Mouse (Mus musculus) gastrocnemius, adult 2 months (tissue): ENCODE measurements around the gene Nkain2. TPM values are rescaled to one million over a fixed set of nuclear protein-coding genes. Genes with fewer than 3 reads are reported as not detected.
A peak's percentile ranks its signal among the peaks of the same experiment; 100 is the strongest.

Experiments used
- DNase-seq: peaks from one replicate; pipeline ENCODE4 v3.0.0; 2022
- H3K27ac ChIP-seq: fragments of 200-600 bp; 2 replicates; pipeline ENCODE4 v1.8.1; 2022; ENCODE audit warnings: mild to moderate bottlenecking
- H3K4me3 ChIP-seq: fragments of 200-600 bp; 2 replicates; pipeline ENCODE4 v1.8.1; 2022; ENCODE audit warnings: mild to moderate bottlenecking, moderate library complexity
- CTCF ChIP-seq: fragments of 200-600 bp; IDR thresholded peaks from 2 replicates; pipeline ENCODE4 v1.8.1; 2022; ENCODE audit warnings: antibody characterized with exemption, mild to moderate bottlenecking, moderate library complexity
- intact Hi-C: fragments of 180-260 bp; cut with DNase I; formaldehyde crosslinking; loops from one replicate; pipeline ENCODE4 v1.15.1; 2025
- long read RNA-seq, 2 experiments: library from polyadenylated mRNA; stranded (forward); transcript quantifications; one replicate each; pipeline ENCODE4 v2.0.0; 2021
- total RNA-seq, 2 experiments: library from RNA; stranded (reverse); gene quantifications; 2 replicates each; pipeline ENCODE4 v1.2.3; 2021

The Nkain2 gene
- total RNA-seq, result under 1 TPM; 0.22 to 0.26 TPM
- long read RNA-seq, experiment 1, result 0 reads
- long read RNA-seq, experiment 2, result 0 reads

DNA sequence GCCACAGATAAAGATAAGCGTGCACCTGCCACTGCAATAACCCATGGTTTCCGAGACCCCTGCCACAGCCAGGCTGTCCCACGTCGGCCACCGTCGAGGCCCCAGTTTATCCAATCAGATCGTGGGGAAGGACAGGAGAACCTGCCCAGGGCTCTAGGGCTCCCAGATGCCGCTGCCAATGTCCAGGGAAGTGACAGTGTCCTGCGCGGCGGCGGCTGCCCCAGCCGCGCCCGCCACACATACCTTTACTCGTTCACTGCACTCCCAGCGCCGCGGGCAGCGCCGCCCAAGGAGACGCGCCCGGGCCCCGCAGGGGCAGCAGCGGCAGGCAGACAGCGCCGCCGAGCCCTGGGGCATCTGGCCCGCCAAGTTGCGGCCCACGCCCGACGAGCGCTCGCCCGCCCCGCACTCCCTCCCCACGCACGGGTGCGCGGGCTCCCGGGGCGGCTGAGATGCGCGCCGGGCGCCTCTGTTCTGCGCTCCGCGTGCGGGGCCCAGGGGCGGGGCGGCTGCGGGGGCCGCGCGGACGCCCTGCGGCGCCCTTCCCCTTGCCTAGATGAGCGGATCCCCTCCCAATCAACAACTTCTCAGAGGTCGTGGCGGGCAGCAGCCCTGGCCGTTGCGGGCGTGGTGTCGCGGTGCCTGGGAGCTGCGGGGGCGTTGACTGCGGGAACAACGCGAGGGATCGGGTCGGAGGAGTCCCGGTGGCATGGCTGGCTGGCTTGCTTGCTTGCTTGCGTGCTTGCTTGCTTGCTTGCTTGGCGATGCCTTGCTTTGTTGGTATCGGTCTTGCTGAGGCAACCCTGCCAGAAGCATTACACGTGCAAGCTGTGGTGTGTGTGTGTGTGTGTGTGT lies at the start of gene Nkain2:
Gene Nkain2, minus strand, starts transcription at position 811 of the 855 bp plus-strand sequence.
- TF ChIP-seq CTCF, result no peak
- Histone ChIP-seq H3K4me3 (peak within 1 kb of the TSS; percentile 83), H3K27ac (peak within 1 kb of the TSS; percentile 72)
- DNase-seq, result peak; percentile 54
- intact Hi-C loops, result loop anchor here (5.0 kb wide), 2 partner anchors 182 to 183 kb away; no protein-coding TSS in a partner anchor

DNA sequence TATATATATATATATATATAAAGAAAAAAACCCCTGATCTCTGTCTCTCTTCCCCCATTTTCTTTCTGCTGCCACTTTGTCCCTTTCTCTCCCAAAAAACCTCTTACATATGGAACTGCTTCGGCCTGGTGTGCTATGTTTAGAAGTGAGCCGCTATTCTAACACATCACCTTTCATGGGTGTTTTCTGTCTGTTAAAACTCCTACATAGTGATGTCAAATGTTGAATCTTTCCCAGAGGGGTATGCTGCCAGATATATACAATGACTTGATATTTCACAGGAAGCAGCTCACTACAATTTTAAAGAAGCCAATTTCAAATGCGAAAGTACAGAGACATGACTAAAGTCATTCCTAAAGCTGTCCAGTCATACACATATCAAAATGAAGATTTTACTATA lies 49.6 kb upstream of the Nkain2 start:
- DNase-seq, result no peak
- TF ChIP-seq CTCF, result no peak
- intact Hi-C loops, result no loop called here
- Histone ChIP-seq H3K27ac (no peak overlapping the region), H3K4me3 (no peak overlapping the region)

DNA sequence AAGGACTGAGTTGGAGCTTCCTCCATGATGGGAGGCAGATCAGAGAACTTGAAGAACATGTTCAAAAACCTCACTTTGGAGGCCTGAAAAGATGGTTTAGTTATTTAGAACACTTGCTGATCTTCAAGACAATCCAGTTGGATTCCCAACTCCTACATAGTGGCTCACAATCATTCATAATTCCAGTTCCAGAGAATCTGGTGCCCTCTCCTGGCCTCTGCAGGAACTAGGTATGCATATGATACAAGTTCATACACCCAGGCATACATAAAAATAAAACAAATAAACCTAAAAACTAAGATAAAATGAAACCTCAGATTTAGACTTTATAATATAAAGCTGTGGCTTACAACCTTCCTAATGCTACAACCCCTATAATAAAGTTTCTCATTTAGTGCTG lies 4.8 kb upstream of the Nkain2 start:
- no peak overlapping the region for H3K27ac ChIP-seq
- no peak for DNase-seq
- intact Hi-C loops, result no loop called here
- peak; percentile 51 for TF ChIP-seq CTCF
- H3K4me3 ChIP-seq, result no peak overlapping the region

DNA sequence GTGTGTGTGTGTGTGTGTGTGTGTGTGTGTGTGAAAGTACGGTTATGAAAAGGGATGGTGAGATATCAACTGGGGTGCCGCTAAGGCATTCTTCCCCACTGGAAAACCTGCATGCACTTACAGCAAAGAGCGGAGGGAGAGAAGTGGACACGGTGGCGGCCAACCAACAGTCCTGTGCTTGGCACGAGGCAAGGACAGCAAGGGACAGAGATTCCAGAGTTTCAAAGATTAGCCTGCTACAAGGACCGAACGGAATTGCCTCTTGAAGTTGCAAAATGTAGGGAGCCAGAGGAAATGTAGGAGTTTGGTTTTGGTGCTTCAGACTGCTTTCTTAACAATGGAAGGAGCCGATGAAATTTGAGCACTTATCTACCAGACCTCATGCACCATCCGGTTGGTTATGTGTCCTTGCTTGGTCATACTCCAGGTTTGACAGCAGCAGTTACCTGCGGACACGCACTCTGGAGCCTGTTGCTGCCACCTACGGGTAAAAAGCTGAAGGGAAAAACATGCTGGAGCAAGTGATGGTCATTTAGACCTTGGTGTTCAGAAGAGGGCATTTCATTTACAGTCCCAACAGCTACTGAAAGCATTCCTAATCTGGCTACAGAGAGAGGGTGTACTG lies 357 bp upstream of the Nkain2 start:
- TF ChIP-seq CTCF, result peak; percentile 72
- Histone ChIP-seq H3K4me3 (peak overlapping the region; percentile 83), H3K27ac (no peak overlapping the region)
- intact Hi-C loops, result loop anchor here (5.0 kb wide), 1 partner anchor 183 kb away; no protein-coding TSS in a partner anchor
- DNase-seq, result peak; percentile 59

DNA sequence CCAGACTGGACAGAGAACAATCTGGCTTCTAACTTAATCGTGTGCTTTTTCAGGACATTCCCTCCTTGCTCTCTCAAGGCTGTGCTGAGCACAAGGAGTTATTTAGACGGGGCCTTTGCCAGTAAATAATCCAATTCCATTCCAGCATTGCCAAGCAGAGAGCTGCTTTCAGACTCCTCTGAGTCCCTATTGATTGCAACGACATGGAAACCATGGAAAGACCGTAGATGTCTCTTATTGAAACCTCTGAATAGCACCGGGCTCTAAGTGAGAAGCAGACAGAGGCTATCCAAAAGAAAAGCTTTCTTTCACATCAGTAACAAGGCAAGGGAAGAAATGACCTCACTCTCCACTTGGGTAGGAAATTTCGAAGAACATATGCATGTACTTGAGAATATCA lies 8.3 kb downstream of the Nkain2 start:
- no peak for DNase-seq
- peak overlapping the region; percentile 24; the same call in 1 of the 2 replicates for H3K27ac ChIP-seq
- no peak for TF ChIP-seq CTCF
- H3K4me3 ChIP-seq, result no peak overlapping the region
- intact Hi-C loops, result no loop called here

DNA sequence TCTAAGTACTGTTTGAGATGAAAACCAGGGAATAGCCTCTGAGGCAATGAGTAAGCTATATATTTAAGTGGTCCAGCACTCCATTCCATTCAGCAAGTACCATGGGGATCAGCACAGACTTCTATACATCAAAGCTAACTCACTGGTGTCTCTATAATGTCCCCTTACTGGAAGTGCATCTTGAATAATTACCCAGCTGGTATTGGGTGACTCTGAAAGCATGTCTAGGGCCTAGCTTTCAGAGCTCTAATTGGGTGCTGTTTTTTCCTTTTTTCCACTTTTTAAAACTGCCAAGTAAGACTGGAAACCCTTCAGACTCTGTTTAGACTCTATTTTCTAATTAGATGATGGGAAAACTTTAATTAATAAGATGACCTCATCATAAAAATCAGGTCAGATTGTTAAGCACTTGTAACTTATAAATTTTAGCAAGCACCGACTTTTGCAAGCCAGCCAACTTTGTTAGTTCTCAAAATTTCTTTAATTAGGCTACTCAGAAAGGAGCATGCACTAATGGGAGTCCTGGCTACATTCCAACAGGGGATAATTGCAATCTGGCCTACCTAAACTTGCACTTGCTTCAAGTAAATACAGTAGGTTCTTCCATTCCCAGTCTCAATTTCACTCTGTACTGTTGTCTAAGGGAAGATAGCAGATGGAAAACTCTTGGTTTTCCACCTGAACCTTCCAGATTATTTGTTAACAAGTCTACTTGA lies 19.4 kb downstream of the Nkain2 start:
- no peak for DNase-seq
- no peak for TF ChIP-seq CTCF
- Histone ChIP-seq H3K27ac (no peak overlapping the region), H3K4me3 (no peak overlapping the region)
- intact Hi-C loops, result no loop called here

DNA sequence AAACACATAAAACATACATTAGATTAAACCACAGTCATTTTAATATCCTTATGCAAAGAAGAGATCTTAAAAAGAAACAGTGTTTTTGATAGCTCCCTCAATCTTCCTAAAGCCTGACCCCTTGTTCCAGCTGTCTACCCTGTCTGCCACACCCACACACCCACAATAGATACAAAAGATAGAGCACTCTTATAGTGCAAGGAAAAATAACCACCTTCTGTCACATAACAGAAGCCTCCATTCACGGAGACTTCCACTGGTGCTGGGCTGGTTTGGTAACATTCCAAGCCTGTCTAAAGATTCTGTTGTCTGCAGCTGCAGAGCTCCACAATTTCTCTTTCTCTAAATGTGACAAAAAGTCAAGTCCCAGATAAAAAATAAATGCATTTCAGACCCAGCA lies 20.7 kb downstream of the Nkain2 start:
- no peak for TF ChIP-seq CTCF
- Histone ChIP-seq H3K27ac (no peak overlapping the region), H3K4me3 (no peak overlapping the region)
- intact Hi-C loops, result no loop called here
- DNase-seq, result no peak

DNA sequence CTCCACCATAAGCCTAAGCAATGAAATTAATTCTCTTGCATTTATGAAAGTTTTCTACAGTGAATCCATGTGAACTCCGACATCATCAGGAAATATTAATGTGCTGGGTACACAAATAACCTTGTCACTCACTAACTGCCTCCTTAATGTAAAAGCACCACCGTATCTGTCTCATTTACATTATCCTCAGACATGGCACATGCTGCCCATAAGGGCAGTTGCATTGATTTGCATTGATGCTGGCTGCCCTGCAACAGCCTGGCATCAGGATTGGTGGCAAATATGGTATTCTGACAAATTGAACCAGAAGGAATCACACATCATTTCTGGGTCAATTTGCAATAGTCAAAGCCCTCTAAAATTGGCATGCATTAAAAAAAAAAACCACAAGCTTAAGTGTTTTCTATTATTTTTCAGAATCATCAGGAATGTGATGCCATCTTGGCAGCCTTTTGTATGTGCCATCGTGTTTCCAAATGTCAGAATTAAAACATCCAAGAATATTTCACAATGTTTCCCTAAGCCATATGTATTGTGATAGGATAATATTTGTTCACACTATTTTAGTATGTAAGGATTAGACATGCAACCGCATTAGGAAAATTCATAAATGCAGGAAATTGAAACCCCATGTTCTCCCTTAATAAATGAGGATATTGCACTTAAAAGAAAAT lies 74.9 kb downstream of the Nkain2 start:
- no peak for TF ChIP-seq CTCF
- H3K4me3 ChIP-seq, result no peak overlapping the region
- no peak overlapping the region for H3K27ac ChIP-seq
- DNase-seq, result no peak
- intact Hi-C loops, result no loop called here

DNA sequence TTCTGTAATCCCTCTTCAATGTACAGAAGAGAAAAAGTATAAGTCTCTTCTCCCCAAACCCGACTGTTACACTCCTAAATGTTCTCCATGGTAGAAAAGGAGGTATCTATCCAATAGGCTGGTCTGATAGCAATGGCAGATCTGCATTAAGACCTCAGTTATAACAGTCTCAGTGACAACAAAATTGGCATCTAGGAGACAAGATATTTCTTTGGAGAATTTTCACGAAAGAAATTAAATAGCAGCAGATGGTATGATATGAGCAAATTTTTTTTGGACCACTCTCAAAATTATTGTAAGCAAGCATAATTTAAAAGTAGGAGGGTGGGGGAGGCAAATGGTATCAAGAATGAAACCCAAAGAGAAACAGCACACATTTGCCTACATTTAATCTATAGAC lies 94.0 kb downstream of the Nkain2 start:
- intact Hi-C loops, result no loop called here
- no peak overlapping the region for H3K27ac ChIP-seq
- no peak for TF ChIP-seq CTCF
- H3K4me3 ChIP-seq, result no peak overlapping the region
- DNase-seq, result no peak

DNA sequence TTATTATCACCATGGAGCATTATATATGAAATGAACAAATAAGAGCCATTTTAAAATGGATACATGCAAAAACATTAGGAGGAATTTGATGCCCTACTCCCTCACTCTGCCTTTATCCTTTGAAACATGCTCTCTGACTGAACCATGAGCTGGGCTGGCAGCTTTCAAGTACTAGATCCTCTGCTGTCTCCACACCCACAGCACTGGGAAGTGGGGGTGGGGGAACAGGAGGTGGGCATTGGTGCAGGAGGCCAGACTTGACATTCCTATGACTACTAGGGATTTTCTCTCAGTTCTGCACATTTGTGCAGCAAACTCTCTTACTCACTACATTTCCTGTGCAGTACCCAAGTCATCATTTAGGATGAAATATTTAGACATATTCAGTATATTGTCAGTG lies 99.7 kb downstream of the Nkain2 start:
- Histone ChIP-seq H3K4me3 (no peak overlapping the region), H3K27ac (no peak overlapping the region)
- DNase-seq, result no peak
- TF ChIP-seq CTCF, result no peak
- intact Hi-C loops, result no loop called here

DNA sequence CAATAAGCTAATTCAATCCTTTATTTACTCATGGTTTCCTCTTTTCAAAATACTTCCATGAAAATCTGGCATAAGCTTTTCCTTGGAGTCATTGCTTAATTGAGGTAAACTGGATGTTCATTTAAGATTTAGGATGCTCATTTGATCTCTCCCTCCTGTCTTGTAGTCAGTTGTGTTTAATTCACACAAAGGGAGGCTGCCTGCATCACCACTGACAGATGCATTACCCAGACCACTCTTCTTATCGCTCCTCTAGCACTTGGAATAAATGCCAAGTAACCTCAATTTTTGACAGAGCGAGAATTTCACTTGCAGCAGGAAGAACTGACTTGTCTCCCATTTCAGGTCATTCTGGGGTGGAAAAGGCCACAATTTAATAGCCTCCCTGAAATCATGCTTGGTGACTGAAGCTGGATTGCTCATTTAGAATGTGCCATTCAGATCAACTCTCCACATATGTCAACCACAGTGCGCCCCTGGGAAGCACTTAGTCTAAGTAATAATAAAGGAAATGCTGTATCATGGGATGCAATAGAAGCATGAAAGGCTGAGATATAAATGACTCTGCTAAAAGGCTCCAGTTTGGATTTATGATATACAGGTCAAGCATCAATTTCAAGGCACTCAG lies 107.4 kb downstream of the Nkain2 start:
- Histone ChIP-seq H3K27ac (no peak overlapping the region), H3K4me3 (no peak overlapping the region)
- no peak for TF ChIP-seq CTCF
- no peak for DNase-seq
- intact Hi-C loops, result no loop called here

DNA sequence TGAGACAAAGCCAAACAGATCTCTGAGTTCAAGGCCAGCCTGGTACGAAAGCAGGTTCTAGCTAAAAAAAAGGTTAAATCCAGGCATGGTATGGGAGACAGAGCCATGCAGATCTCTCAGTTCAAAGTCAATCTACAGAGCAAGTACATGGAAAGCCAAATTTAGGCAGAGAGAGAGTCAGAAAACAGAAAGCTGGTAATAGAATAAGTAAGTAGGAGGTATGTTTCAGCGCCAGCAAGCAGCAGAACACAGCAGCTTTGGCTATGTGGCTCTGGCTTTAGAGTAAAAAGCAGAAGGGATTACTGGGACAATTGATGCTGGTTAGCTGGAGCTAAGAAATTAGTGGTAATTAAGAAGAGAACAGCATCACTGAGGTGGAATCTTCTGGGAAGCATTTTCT lies 151.3 kb downstream of the Nkain2 start:
- Histone ChIP-seq H3K4me3 (no peak overlapping the region), H3K27ac (no peak overlapping the region)
- intact Hi-C loops, result no loop called here
- TF ChIP-seq CTCF, result no peak
- no peak for DNase-seq
